Mouse (Mus musculus): ENCODE data around the gene Gm13271.
"Not testable (repeated sequence)": the region's sequence is repeated elsewhere in the genome, so short reads cannot be mapped to it uniquely, and the experiment has no call there.

Gm13271 gene

GRCm38 (mm10) chr4:88760431-88760830, 5.8 kb downstream of the Gm13271 start:
- peak; percentile 63 for DNase-seq (ENCODE audit: low spot score)

- peak; percentile 73 for DNase-seq (ENCODE audit: low spot score)
These were observed 7.1 kb downstream of the Gm13271 start for GRCm38 (mm10) chr4:88761776-88762175.

- not testable (repeated sequence) for DNase-seq (ENCODE audit: low spot score)
These were observed 7.7 kb downstream of the Gm13271 start for GRCm38 (mm10) chr4:88762341-88762740.

- DNase-seq (ENCODE audit: low spot score) = peak; percentile 40
These were observed 8.8 kb downstream of the Gm13271 start for GRCm38 (mm10) chr4:88763384-88764018.

GRCm38 (mm10) chr4:88773534-88773933, 18.9 kb downstream of the Gm13271 start, which contains the start of gene Gm13290:
Gene Gm13290, plus strand, starts transcription at chr4:88773834.
- not testable (repeated sequence) for DNase-seq (ENCODE audit: low spot score)

GRCm38 (mm10) chr4:88776622-88777021, 22.0 kb downstream of the Gm13271 start, which contains the start of gene Gm13289:
Gene Gm13289, plus strand, starts transcription at chr4:88776922.
- DNase-seq (ENCODE audit: low spot score) = not testable (repeated sequence)

GRCm38 (mm10) chr4:88779550-88779949, 24.9 kb downstream of the Gm13271 start, which contains the start of gene Gm13272:
Gene Gm13272, plus strand, starts transcription at chr4:88779850.
- DNase-seq (ENCODE audit: low spot score) = not testable (repeated sequence)

- not testable (repeated sequence) for DNase-seq (ENCODE audit: low spot score)
These were observed 25.7 kb downstream of the Gm13271 start for GRCm38 (mm10) chr4:88780320-88780719.

GRCm38 (mm10) chr4:88781831-88782230, 27.2 kb downstream of the Gm13271 start, which contains the start of gene Ifnz:
Gene Ifnz, plus strand, starts transcription at chr4:88782131.
- not testable (repeated sequence) for DNase-seq (ENCODE audit: low spot score)

- DNase-seq (ENCODE audit: low spot score) = not testable (repeated sequence)
These were observed 27.7 kb downstream of the Gm13271 start for GRCm38 (mm10) chr4:88782335-88782734.

GRCm38 (mm10) chr4:88785409-88785808, 30.7 kb downstream of the Gm13271 start, which contains the start of gene Gm13276:
Gene Gm13276, plus strand, starts transcription at chr4:88785709.
- not testable (repeated sequence) for DNase-seq (ENCODE audit: low spot score)

GRCm38 (mm10) chr4:88788402-88788801, 33.7 kb downstream of the Gm13271 start, which contains the start of gene Gm13277:
Gene Gm13277, plus strand, starts transcription at chr4:88788632.
- DNase-seq (ENCODE audit: low spot score) = peak; percentile 33

GRCm38 (mm10) chr4:88791250-88791649, 36.6 kb downstream of the Gm13271 start, which contains the start of gene Gm13278:
Gene Gm13278, plus strand, starts transcription at chr4:88791550.
- DNase-seq (ENCODE audit: low spot score) = not testable (repeated sequence)

GRCm38 (mm10) chr4:88793936-88794675, 39.4 kb downstream of the Gm13271 start, which contains the start of gene Gm13275:
Gene Gm13275, plus strand, starts transcription at chr4:88794487.
- DNase-seq (ENCODE audit: low spot score) = peak; percentile 60

GRCm38 (mm10) chr4:88797097-88797496, 42.4 kb downstream of the Gm13271 start, which contains the start of gene Gm13279:
Gene Gm13279, plus strand, starts transcription at chr4:88797397.
- DNase-seq (ENCODE audit: low spot score) = not testable (repeated sequence)

- not testable (repeated sequence) for DNase-seq (ENCODE audit: low spot score)
These were observed 44.7 kb downstream of the Gm13271 start, which contains the start of gene Gm13285 for GRCm38 (mm10) chr4:88799365-88799764. Gene Gm13285, plus strand, starts transcription at chr4:88799665.

- not testable (repeated sequence) for DNase-seq (ENCODE audit: low spot score)
These were observed 48.3 kb downstream of the Gm13271 start, which contains the start of gene Gm13287 for GRCm38 (mm10) chr4:88802954-88803353. Gene Gm13287, plus strand, starts transcription at chr4:88803254.

All from testis, postnatal 14 days (tissue).